Mouse (Mus musculus) layer of hippocampus, postnatal 36 days (tissue): ENCODE results near the gene Bfar. TPM values are rescaled to one million over a fixed set of nuclear protein-coding genes. Genes with fewer than 3 reads are reported as not detected.
A peak's percentile ranks its signal among the peaks of the same experiment; 100 is the strongest.
"Not testable (repeated sequence)": the region's sequence is repeated elsewhere in the genome, so short reads cannot be mapped to it uniquely, and the experiment has no call there.

Experiments
- DNase-seq, 2 experiments: peaks; one replicate each; pipeline ENCODE4 v3.0.0; 2022
- total RNA-seq, 2 experiments: library from RNA; stranded (reverse); gene quantifications; 2 replicates each; pipeline ENCODE4 v1.2.3; 2021

The Bfar gene
- total RNA-seq = 10 to 100 TPM; 37.3 to 39.8 TPM

GRCm38 (mm10) chr16:13671685-13672385, at the start of gene Bfar, which contains the start of gene 3110001I22Rik:
TSS of gene Bfar (plus strand) at chr16:13671858.
TSS of gene 3110001I22Rik (plus strand) at chr16:13671929.
- peak; percentile 85 to 87 for DNase-seq

- no peak for DNase-seq
Measured at GRCm38 (mm10) chr16:13628345-13628744, 43.3 kb upstream of the Bfar start.

GRCm38 (mm10) chr16:13638198-13638597, 33.5 kb upstream of the Bfar start:
- not testable (repeated sequence) for DNase-seq

- DNase-seq = no peak
Measured at GRCm38 (mm10) chr16:13639508-13639907, 32.1 kb upstream of the Bfar start.

GRCm38 (mm10) chr16:13640064-13640463, 31.6 kb upstream of the Bfar start:
- no peak for DNase-seq

- no peak for DNase-seq
Measured at GRCm38 (mm10) chr16:13644474-13644873, 27.2 kb upstream of the Bfar start.

- no peak for DNase-seq
Measured at GRCm38 (mm10) chr16:13645930-13646329, 25.7 kb upstream of the Bfar start.

GRCm38 (mm10) chr16:13658886-13659285, 12.8 kb upstream of the Bfar start:
- no peak for DNase-seq

- DNase-seq = no peak
Measured at GRCm38 (mm10) chr16:13660736-13661135, 10.9 kb upstream of the Bfar start.

- peak; percentile 95 for DNase-seq
Measured at GRCm38 (mm10) chr16:13667878-13668343, 3.7 kb upstream of the Bfar start, which contains the start of gene Parn. TSS of gene Parn (minus strand) at chr16:13668170.

- DNase-seq = no peak
Measured at GRCm38 (mm10) chr16:13668402-13669108, 3.1 kb upstream of the Bfar start.

- no peak for DNase-seq
Measured at GRCm38 (mm10) chr16:13669282-13669681, 2.4 kb upstream of the Bfar start.

- DNase-seq = not testable (repeated sequence)
Measured at GRCm38 (mm10) chr16:13670896-13671295, 762 bp upstream of the Bfar start.

GRCm38 (mm10) chr16:13672386-13672898, 784 bp downstream of the Bfar start:
- peak; percentile 14 to 31 for DNase-seq

GRCm38 (mm10) chr16:13673114-13673513, 1.5 kb downstream of the Bfar start:
- DNase-seq = no peak

GRCm38 (mm10) chr16:13674511-13674910, 2.9 kb downstream of the Bfar start:
- no peak for DNase-seq

- no peak for DNase-seq
Measured at GRCm38 (mm10) chr16:13678601-13679319, 7.1 kb downstream of the Bfar start.

GRCm38 (mm10) chr16:13698998-13699397, 27.3 kb downstream of the Bfar start:
- DNase-seq = no peak

GRCm38 (mm10) chr16:13702184-13702583, 30.5 kb downstream of the Bfar start:
- DNase-seq = no peak

- DNase-seq = no peak
Measured at GRCm38 (mm10) chr16:13704676-13705075, 33.0 kb downstream of the Bfar start.

GRCm38 (mm10) chr16:13714910-13715309, 43.3 kb downstream of the Bfar start:
- no peak for DNase-seq

GRCm38 (mm10) chr16:13716821-13717553, 45.3 kb downstream of the Bfar start:
- DNase-seq = no peak
